Mouse (Mus musculus) CH12.LX (cell line): ENCODE measurements around the gene Ccn6. TPM values are rescaled to one million over a fixed set of nuclear protein-coding genes. Genes with fewer than 3 reads are reported as not detected.

Experiments used
- DNase-seq: peaks from one replicate; pipeline ENCODE4 v3.0.0-alpha.2; 2013; ENCODE audit errors: extremely low read depth
- H3K27ac ChIP-seq: 2 replicates; pipeline ENCODE4 v1.5.1; 2012; ENCODE audit warnings: low read depth, mild to moderate bottlenecking, control low read depth, moderate library complexity; ENCODE audit not compliant: insufficient read depth
- H3K27me3 ChIP-seq: replicated peaks from 2 replicates; pipeline ENCODE3; 2012; ENCODE audit warnings: inconsistent platforms
- H3K36me3 ChIP-seq, 2 experiments: replicated peaks in 1 of 2; 2 replicates each; pipeline versions ENCODE3 to v1.6.1; 2012; ENCODE audit warnings: inconsistent platforms in 1 of 2, low read length in 1 of 2, mild to moderate bottlenecking in 1 of 2, mixed read lengths in 1 of 2, moderate library complexity in 1 of 2; ENCODE audit not compliant: control insufficient read depth in 1 of 2, insufficient read depth in 1 of 2
- H3K4me1 ChIP-seq, 2 experiments: 2 replicates each; pipeline ENCODE4 v1.6.1; 2012; ENCODE audit warnings: inconsistent platforms in 1 of 2, moderate library complexity in 1 of 2; ENCODE audit not compliant: insufficient read depth in 2 of 2, control insufficient read depth in 1 of 2
- H3K4me2 ChIP-seq: 2 replicates; pipeline ENCODE4 v1.6.1; 2012; ENCODE audit warnings: low read depth, mild to moderate bottlenecking, control low read depth; ENCODE audit not compliant: poor library complexity, insufficient read depth, severe bottlenecking
- H3K4me3 ChIP-seq, 3 experiments: fragments of 150-350 bp in 1 of 3; sonication (generic) in 1 of 3; replicated peaks in 1 of 3; 2 replicates each; pipeline versions ENCODE3 to v1.5.1; 2011 to 2012; ENCODE audit warnings: low read depth in 2 of 3, low read length in 2 of 3, mild to moderate bottlenecking in 2 of 3, moderate library complexity in 2 of 3, control low read depth in 1 of 3, improper control_type of control experiment in 1 of 3, inconsistent platforms in 1 of 3, mixed read lengths in 1 of 3; ENCODE audit not compliant: poor library complexity in 1 of 3
- H3K79me2 ChIP-seq: replicated peaks from 2 replicates; pipeline ENCODE4 v1.6.1; 2012; ENCODE audit warnings: mild to moderate bottlenecking, moderate library complexity; ENCODE audit not compliant: control insufficient read depth, poor library complexity, insufficient read depth, severe bottlenecking; ENCODE audit errors: extremely low read depth
- H3K9ac ChIP-seq: 2 replicates; pipeline ENCODE4 v1.6.1; 2012; ENCODE audit warnings: low read depth, mild to moderate bottlenecking, control low read depth, moderate library complexity; ENCODE audit not compliant: insufficient read depth
- H3K9me3 ChIP-seq: replicated peaks from 2 replicates; pipeline ENCODE3; 2012; ENCODE audit warnings: low read length, inconsistent platforms, mixed read lengths
- BHLHE40 ChIP-seq: IDR thresholded peaks from 2 replicates; pipeline ENCODE4 v1.6.1; 2011; ENCODE audit warnings: mild to moderate bottlenecking, low read depth, low read length, improper control_type of control experiment
- CHD1 ChIP-seq: IDR thresholded peaks from 2 replicates; pipeline ENCODE4 v1.6.1; 2012; ENCODE audit warnings: low read depth, low read length, improper control_type of control experiment, inconsistent platforms
- CTCF ChIP-seq, 2 experiments: IDR thresholded peaks in 1 of 2; conservative IDR thresholded peaks in 1 of 2; 2 replicates each; pipeline ENCODE4 v1.5.1; 2011 to 2012; ENCODE audit warnings: low read depth in 2 of 2, low read length in 2 of 2, improper control_type of control experiment in 1 of 2, inconsistent platforms in 1 of 2, mild to moderate bottlenecking in 1 of 2, moderate library complexity in 1 of 2
- ETS1 ChIP-seq: conservative IDR thresholded peaks from 2 replicates; pipeline ENCODE4 v1.6.1; 2012; ENCODE audit warnings: low read depth, mild to moderate bottlenecking, inconsistent platforms, low read length, improper control_type of control experiment, moderate library complexity
- GABPA ChIP-seq: IDR thresholded peaks from 2 replicates; pipeline ENCODE4 v1.6.1; 2012; ENCODE audit warnings: low read depth, low read length, improper control_type of control experiment, inconsistent platforms; ENCODE audit not compliant: insufficient replicate concordance
- HCFC1 ChIP-seq: IDR thresholded peaks from 2 replicates; pipeline ENCODE4 v1.6.1; 2012; ENCODE audit warnings: low read depth, mild to moderate bottlenecking, inconsistent platforms, low read length, improper control_type of control experiment
- IRF4 ChIP-seq: IDR thresholded peaks from 2 replicates; pipeline ENCODE4 v1.6.1; 2014; ENCODE audit warnings: low read depth, mild to moderate bottlenecking, inconsistent platforms, low read length, improper control_type of control experiment
- JUN ChIP-seq: IDR thresholded peaks from 2 replicates; pipeline ENCODE4 v1.6.1; 2011; ENCODE audit warnings: low read depth, mild to moderate bottlenecking, low read length, improper control_type of control experiment, moderate library complexity; ENCODE audit not compliant: insufficient read depth
- MAFK ChIP-seq: IDR thresholded peaks from 2 replicates; pipeline ENCODE4 v1.6.1; 2011; ENCODE audit warnings: low read length, improper control_type of control experiment; ENCODE audit not compliant: insufficient replicate concordance
- MAX ChIP-seq: IDR thresholded peaks from 2 replicates; pipeline ENCODE4 v1.6.1; 2011; ENCODE audit warnings: low read length, improper control_type of control experiment
- MAZ ChIP-seq: IDR thresholded peaks from 2 replicates; pipeline ENCODE4 v1.6.1; 2012; ENCODE audit warnings: low read depth, mild to moderate bottlenecking, inconsistent platforms, low read length, improper control_type of control experiment, moderate library complexity
- NELFE ChIP-seq: IDR thresholded peaks from 2 replicates; pipeline ENCODE4 v1.6.1; 2011; ENCODE audit warnings: low read depth, low read length, improper control_type of control experiment
- NRF1 ChIP-seq: IDR thresholded peaks from 2 replicates; pipeline ENCODE4 v1.6.1; 2014; ENCODE audit warnings: low read depth, mild to moderate bottlenecking, inconsistent platforms, low read length, improper control_type of control experiment, moderate library complexity
- PAX5 ChIP-seq: IDR thresholded peaks from 2 replicates; pipeline ENCODE4 v1.6.1; 2012; ENCODE audit warnings: low read length, inconsistent platforms, mixed read lengths
- RCOR1 ChIP-seq: conservative IDR thresholded peaks from 2 replicates; pipeline ENCODE4 v1.6.1; 2012; ENCODE audit warnings: low read depth, mild to moderate bottlenecking, inconsistent platforms, low read length, improper control_type of control experiment
- SIN3A ChIP-seq: IDR thresholded peaks from 2 replicates; pipeline ENCODE4 v1.6.1; 2012; ENCODE audit warnings: low read length, improper control_type of control experiment, inconsistent platforms
- TBP ChIP-seq: conservative IDR thresholded peaks from 2 replicates; pipeline ENCODE4 v1.6.1; 2011; ENCODE audit warnings: low read depth, low read length, improper control_type of control experiment
- TCF12 ChIP-seq: IDR thresholded peaks from 2 replicates; pipeline ENCODE4 v1.6.1; 2014; ENCODE audit warnings: low read depth, mild to moderate bottlenecking, inconsistent platforms, low read length, improper control_type of control experiment
- UBTF ChIP-seq: IDR thresholded peaks from 2 replicates; pipeline ENCODE4 v1.6.1; 2012; ENCODE audit warnings: low read depth, mild to moderate bottlenecking, inconsistent platforms, low read length, improper control_type of control experiment, moderate library complexity
- USF2 ChIP-seq: conservative IDR thresholded peaks from 2 replicates; pipeline ENCODE4 v1.6.1; 2011; ENCODE audit warnings: low read depth, low read length, improper control_type of control experiment
- ZKSCAN1 ChIP-seq: IDR thresholded peaks from 2 replicates; pipeline ENCODE4 v1.6.1; 2012; ENCODE audit warnings: low read depth, inconsistent platforms, low read length, improper control_type of control experiment, borderline replicate concordance
- ZMIZ1 ChIP-seq: IDR thresholded peaks from 2 replicates; pipeline ENCODE4 v1.6.1; 2012; ENCODE audit warnings: low read depth, mild to moderate bottlenecking, inconsistent platforms, low read length, improper control_type of control experiment
- ZNF384 ChIP-seq: IDR thresholded peaks from 2 replicates; pipeline ENCODE4 v1.6.1; 2012; ENCODE audit warnings: low read depth, low read length, improper control_type of control experiment, inconsistent platforms
- dilution Hi-C: fragments of 300-500 bp; cut with MboI; formaldehyde crosslinking; loops from 2 replicates; pipeline ENCODE4 v1.14.3; 2020; ENCODE audit warnings: low sequenced_read_pairs; ENCODE audit not compliant: extremely low pct_unique_long_range_greater_than_20kb, extremely low pct_ligation_motif_present
- in situ Hi-C: fragments of 300-500 bp; cut with MboI; formaldehyde crosslinking; loops from 3 replicates; pipeline ENCODE4 v1.14.3; 2019; ENCODE audit warnings: low sequenced_read_pairs, low pct_ligation_motif_present, low pct_unique_long_range_greater_than_20kb, mixed read lengths
- polyA plus RNA-seq: library from polyadenylated mRNA; unstranded; fragments of >175 nt; gene quantifications from 2 replicates; pipeline ENCODE4 v1.2.1, GENCODE M21; 2012; ENCODE audit warnings: low read depth; ENCODE audit not compliant: insufficient read length
- total RNA-seq, 2 experiments: library from RNA; depleted of rRNA; stranded (reverse); fragments of 300-350 nt in 1 of 2; fragments of >200 nt in 1 of 2; gene quantifications; 2 replicates each; pipeline ENCODE4 v1.2.3; 2012 to 2014

Ccn6 gene
- total and polyA plus RNA-seq, 3 experiments: 0.33 TPM; not detected in 2

- dilution Hi-C loops: no loop called here
Observed at GRCm38 (mm10) chr10:39138761-39139160, 24.8 kb downstream of the Ccn6 start.

GRCm38 (mm10) chr10:39137766-39138165, 25.8 kb downstream of the Ccn6 start:
- no peak for TF ChIP-seq IRF4
- dilution Hi-C loops (no loop called here), in situ Hi-C loops (no loop called here)
- peaks cover 8% of the 10 kb centered on the region for H3K79me2 ChIP-seq
- no peak overlapping the region for H3K9ac ChIP-seq
- H3K4me3 ChIP-seq: no peak overlapping the region
- no peaks in the 10 kb centered on the region for H3K27me3 ChIP-seq
- H3K4me1 ChIP-seq: peaks cover 0 to 16% of the 10 kb centered on the region in 2 experiments; a peak in 2 of 4 replicates
- no peaks in the 10 kb centered on the region for H3K9me3 ChIP-seq
- H3K36me3 ChIP-seq: peaks cover 31 to 59% of the 10 kb centered on the region in 2 experiments
- H3K4me2 ChIP-seq: no peak overlapping the region
- DNase-seq: no peak
- no peak overlapping the region for H3K27ac ChIP-seq

More at GRCm38 (mm10) chr10:39138761-39139160, 24.8 kb downstream of the Ccn6 start:
- Histone ChIP-seq H3K9me3 (no peaks in the 10 kb centered on the region), H3K27me3 (no peaks in the 10 kb centered on the region), H3K79me2 (peaks cover 8% of the 10 kb centered on the region), H3K9ac (no peak overlapping the region), H3K27ac (no peak overlapping the region), H3K4me2 (no peak overlapping the region), H3K4me1 (peaks cover 0 to 16% of the 10 kb centered on the region in 2 experiments; a peak in 2 of 4 replicates), H3K4me3 (no peak overlapping the region), H3K36me3 (peaks cover 32 to 68% of the 10 kb centered on the region in 2 experiments)
- in situ Hi-C loops: no loop called here
- TF ChIP-seq CTCF (conservative IDR thresholded peaks at IDR 0.05 in 1 of 2, IDR thresholded peaks at IDR 0.05 in 1 of 2; ENCODE audit: low read depth in 2 of 2, low read length in 2 of 2) (peak in 1 of 2 experiments; percentile 9; a peak in 1 of 4 replicates), GABPA (no peak), UBTF (no peak), ZKSCAN1 (no peak), ZNF384 (no peak)
- no peak for DNase-seq

- no peaks in the 10 kb centered on the region for H3K27me3 ChIP-seq
- DNase-seq: peak; percentile 96
- in situ Hi-C loops (no loop called here), dilution Hi-C loops (no loop called here)
- H3K79me2 ChIP-seq: peaks cover 8% of the 10 kb centered on the region
- H3K27ac ChIP-seq: no peak within 1 kb of the TSS
- H3K4me2 ChIP-seq: peak within 1 kb of the TSS; percentile 61
- H3K4me3 ChIP-seq: peak within 1 kb of the TSS; percentile 79 to 89 (median 81)
- H3K36me3 ChIP-seq: peaks cover 12 to 31% of the 10 kb centered on the region in 2 experiments
- no peaks in the 10 kb centered on the region for H3K9me3 ChIP-seq
- peak within 1 kb of the TSS; percentile 42; the same call in 1 of the 2 replicates for H3K9ac ChIP-seq
- H3K4me1 ChIP-seq: peaks cover 0 to 16% of the 10 kb centered on the region in 2 experiments; a peak in 2 of 4 replicates
- TF ChIP-seq ETS1 (no peak), MAZ (no peak), SIN3A (peak; percentile 70), HCFC1 (peak; percentile 82), NELFE (peak; percentile 79), TBP (peak; percentile 87; the same call in 1 of the 2 replicates), IRF4 (no peak), PAX5 (no peak), ZKSCAN1 (no peak), CHD1 (no peak), USF2 (no peak), ZMIZ1 (peak; percentile 83; the same call in 1 of the 2 replicates), BHLHE40 (no peak), ZNF384 (no peak), MAX (peak; percentile 60; the same call in 1 of the 2 replicates), JUN (no peak), CTCF (conservative IDR thresholded peaks at IDR 0.05 in 1 of 2, IDR thresholded peaks at IDR 0.05 in 1 of 2; ENCODE audit: low read depth in 2 of 2, low read length in 2 of 2) (no peak), NRF1 (peak; percentile 80), MAFK (no peak), RCOR1 (no peak), TCF12 (peak; percentile 76)
Observed at GRCm38 (mm10) chr10:39133462-39134310, 29.9 kb downstream of the Ccn6 start, which contains the start of the genes Fam229b and Tube1. TSS of gene Fam229b (minus strand) at chr10:39133914. TSS of gene Tube1 (plus strand) at chr10:39133976.
